Mouse (Mus musculus) heart, embryonic 10.5 days (tissue): ENCODE measurements around the gene Gm32742. TPM values are rescaled to one million over a fixed set of nuclear protein-coding genes. Genes with fewer than 3 reads are reported as not detected.

ENCODE experiments used
- DNase-seq: peaks from one replicate; pipeline ENCODE4 v3.0.0-alpha.2; 2017; ENCODE audit warnings: low spot score
- H3K27ac ChIP-seq: fragments of 300-500 bp; sonication (generic); 2 replicates; pipeline ENCODE4 v1.5.1; 2016; ENCODE audit warnings: mild to moderate bottlenecking
- H3K27me3 ChIP-seq: fragments of 300-500 bp; sonication (generic); 2 replicates; pipeline ENCODE4 v1.6.1; 2016; ENCODE audit warnings: mild to moderate bottlenecking; ENCODE audit not compliant: poor library complexity, insufficient read depth, severe bottlenecking
- H3K36me3 ChIP-seq: fragments of 300-500 bp; sonication (generic); 2 replicates; pipeline ENCODE4 v1.6.1; 2016; ENCODE audit warnings: mild to moderate bottlenecking, moderate library complexity
- H3K4me1 ChIP-seq: fragments of 300-500 bp; sonication (generic); 2 replicates; pipeline ENCODE4 v1.6.1; 2016; ENCODE audit warnings: mild to moderate bottlenecking
- H3K4me3 ChIP-seq: fragments of 300-500 bp; sonication (generic); 2 replicates; pipeline ENCODE4 v1.5.1; 2016; ENCODE audit warnings: mild to moderate bottlenecking, moderate library complexity
- H3K9me3 ChIP-seq: fragments of 300-500 bp; sonication (generic); 2 replicates; pipeline ENCODE4 v1.6.1; 2016; ENCODE audit warnings: mild to moderate bottlenecking, moderate library complexity
- WGBS: fragments of 180-500 bp; shearing (Covaris S2); methylation state at CpG from one replicate; pipeline ENCODE4 v1.1.7; 2016; 5-methylcytosine and 5-hydroxymethylcytosine counted together
- microRNA counts: library from miRNA; unstranded; fragments of <30 nt; microRNA quantifications from one replicate; lab custom pipeline; 2017
- microRNA-seq: library from miRNA; unstranded; fragments of <30 nt; microRNA quantifications from one replicate; pipeline ENCODE4, GENCODE M21; 2017
- polyA plus RNA-seq: library from polyadenylated mRNA; unstranded; fragments of >200 nt; fragmentation: Nextera tagmentation; extraction: Ambion mirVana; gene quantifications from 2 replicates; pipeline ENCODE4 v1.2.1, GENCODE M21; 2016

The Gm32742 gene
- polyA plus RNA-seq, 1 experiment from 2014 or later = not detected

GRCm38 (mm10) chr9:51081614-51082013 lies 83.7 kb downstream of the Gm32742 start:
- Histone ChIP-seq H3K9me3 (no peaks in the 10 kb centered on the region), H3K4me1 (peaks cover 11% of the 10 kb centered on the region), H3K27ac (no peak overlapping the region), H3K36me3 (no peaks in the 10 kb centered on the region), H3K27me3 (no peaks in the 10 kb centered on the region), H3K4me3 (no peak overlapping the region)
- WGBS = 72% methylated on average over 5 of the region's 5 CpGs
- no peak for DNase-seq

MicroRNAs encoded within 50 kb of the gene (microRNA counts, 519-probe panel; counts per million panel counts)
- microRNA mmu-miR-34b-3p (lab: Ali Mortazavi, UCI) (not detected), microRNA mmu-miR-34b-5p (lab: Ali Mortazavi, UCI) (not detected), microRNA mmu-miR-34c (lab: Ali Mortazavi, UCI) (not detected)

Small RNA genes lying within 50 kb of the gene (microRNA-seq; reads per million reads assigned to microRNA genes)
- 49.8 reads per million, percentile 43 among the genes with 10 or more reads in this experiment for gene Mir34b
- gene Mir34c = 1,091 reads per million, percentile 80 among the genes with 10 or more reads in this experiment

Other genes with a start within 250 kb of the Gm32742 start
- gene Sik2, start 156.4 kb downstream of the Gm32742 start, polyA plus RNA-seq = 13.9 and 14.2 TPM in 2 replicates
- gene Btg4, start 104.6 kb downstream of the Gm32742 start, polyA plus RNA-seq = not detected in 2 replicates
- gene Layn, start 88.4 kb downstream of the Gm32742 start, polyA plus RNA-seq = 4.6 and 5.2 TPM in 2 replicates
- not detected in 2 replicates for gene 4833427G06Rik, start 63.4 kb downstream of the Gm32742 start, polyA plus RNA-seq
- gene Pou2af1, start 48.2 kb upstream of the Gm32742 start, polyA plus RNA-seq = 0.08 TPM in 1 of 2 replicates, not detected in the other
- 3.7 and 4.1 TPM in 2 replicates for gene Colca2, start 113.1 kb upstream of the Gm32742 start, polyA plus RNA-seq
- not detected in 2 replicates for gene 1810046K07Rik, start 163.4 kb upstream of the Gm32742 start, polyA plus RNA-seq